Mouse (Mus musculus) testis, adult 2 months (tissue): Measurements from ENCODE around the gene Tdrd9. TPM values are rescaled to one million over a fixed set of nuclear protein-coding genes. Genes with fewer than 3 reads are reported as not detected.

Source experiments
- H3K27ac ChIP-seq: fragments of 200-500 bp; 2 replicates; pipeline ENCODE4 v1.5.1; 2012; ENCODE audit warnings: low read depth, low read length; ENCODE audit not compliant: control insufficient read depth, insufficient read depth
- H3K27me3 ChIP-seq: fragments of 200-500 bp; 2 replicates; pipeline ENCODE4 v1.6.1; 2012; ENCODE audit warnings: mild to moderate bottlenecking, low read length, moderate library complexity; ENCODE audit not compliant: control insufficient read depth, insufficient read depth
- H3K36me3 ChIP-seq: fragments of 200-500 bp; 2 replicates; pipeline ENCODE4 v1.6.1; 2012; ENCODE audit warnings: mild to moderate bottlenecking, low read length; ENCODE audit not compliant: control insufficient read depth, insufficient read depth
- H3K4me1 ChIP-seq: fragments of 200-500 bp; 2 replicates; pipeline ENCODE4 v1.6.1; 2012; ENCODE audit warnings: low read length; ENCODE audit not compliant: control insufficient read depth, insufficient read depth
- H3K4me3 ChIP-seq: fragments of 200-500 bp; 2 replicates; pipeline ENCODE4 v1.5.1; 2012; ENCODE audit warnings: low read depth, mild to moderate bottlenecking, low read length, moderate library complexity, mixed read lengths; ENCODE audit not compliant: control insufficient read depth
- CTCF ChIP-seq: fragments of 200-500 bp; IDR thresholded peaks from 2 replicates; pipeline ENCODE4 v1.5.1; 2012; ENCODE audit warnings: low read depth, mild to moderate bottlenecking, inconsistent platforms, low read length, moderate library complexity; ENCODE audit not compliant: control insufficient read depth, insufficient read depth, insufficient replicate concordance
- POLR2A ChIP-seq: fragments of 200-500 bp; IDR thresholded peaks from 2 replicates; pipeline ENCODE4 v1.6.1; 2012; ENCODE audit warnings: low read depth, mild to moderate bottlenecking, inconsistent platforms, low read length, moderate library complexity; ENCODE audit not compliant: control insufficient read depth
- polyA plus RNA-seq: library from polyadenylated mRNA; depleted of rRNA; stranded (reverse); fragments of >200 nt; gene quantifications from 2 replicates; pipeline ENCODE4 v1.2.3, GENCODE M21; 2012

Gene Tdrd9
- polyA plus RNA-seq, 1 experiment, result 54.7 TPM

DNA sequence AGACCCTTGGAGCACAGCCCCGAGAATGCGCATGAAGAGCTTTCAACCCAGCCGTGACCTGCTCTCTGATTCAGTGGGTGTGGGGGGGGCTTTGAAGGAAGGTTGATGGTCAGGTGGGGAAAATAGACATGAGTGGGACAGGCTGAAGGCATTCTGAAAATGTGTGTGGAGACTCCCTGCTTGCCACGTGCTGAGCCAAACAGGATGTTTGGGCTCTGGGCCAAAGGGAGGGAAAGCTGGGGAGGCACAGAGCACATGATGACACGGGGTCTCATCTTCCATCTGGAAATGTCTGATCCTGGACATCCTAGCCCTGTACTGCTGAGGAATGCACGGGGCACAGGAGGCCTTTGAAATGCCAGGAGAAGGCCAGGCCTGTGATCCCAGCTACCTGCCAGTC is 115.4 kb downstream of the Tdrd9 start:
- no peak overlapping the region for H3K27ac ChIP-seq
- no peak overlapping the region for H3K4me3 ChIP-seq
- no peaks in the 10 kb centered on the region for H3K27me3 ChIP-seq
- H3K4me1 ChIP-seq, result no peaks in the 10 kb centered on the region
- TF ChIP-seq POLR2A (no peak), CTCF (no peak)
- H3K36me3 ChIP-seq, result no peaks in the 10 kb centered on the region

DNA sequence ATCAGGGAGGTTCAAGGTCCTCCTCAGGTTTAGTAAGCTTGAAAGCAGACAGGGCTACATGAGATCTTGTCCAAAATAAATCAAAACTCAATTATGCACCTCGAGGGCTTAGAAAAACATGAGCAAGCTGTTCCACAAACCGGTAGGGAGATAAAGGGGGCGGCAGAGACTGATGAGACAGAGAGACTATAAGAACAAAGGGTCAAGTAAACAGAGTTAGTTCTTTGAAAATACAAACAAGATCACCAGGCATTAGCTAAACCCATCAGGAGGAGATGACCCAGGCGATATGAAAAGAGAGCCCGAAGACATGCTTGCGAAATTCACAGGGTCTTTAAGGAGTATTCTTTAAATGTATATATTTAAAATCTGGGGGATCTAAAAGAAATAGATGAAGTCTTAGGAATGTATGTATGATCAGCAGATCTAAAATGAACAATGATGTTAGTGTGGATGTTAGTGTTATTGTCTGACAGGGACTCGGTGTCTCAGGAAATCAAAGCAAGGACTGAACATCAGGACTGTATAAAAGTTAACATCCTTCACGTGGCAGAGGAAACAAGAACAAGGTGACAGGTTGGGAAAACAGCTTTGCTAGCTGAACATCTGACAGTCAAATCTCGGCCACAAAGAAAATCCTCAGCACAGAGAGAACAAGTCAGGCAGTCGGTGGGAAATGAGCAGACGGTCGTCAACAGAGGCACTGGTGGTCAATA is 117.4 kb downstream of the Tdrd9 start:
- no peaks in the 10 kb centered on the region for H3K36me3 ChIP-seq
- H3K27ac ChIP-seq, result no peak overlapping the region
- no peak overlapping the region for H3K4me3 ChIP-seq
- no peaks in the 10 kb centered on the region for H3K27me3 ChIP-seq
- TF ChIP-seq POLR2A (no peak), CTCF (no peak)
- no peaks in the 10 kb centered on the region for H3K4me1 ChIP-seq

DNA sequence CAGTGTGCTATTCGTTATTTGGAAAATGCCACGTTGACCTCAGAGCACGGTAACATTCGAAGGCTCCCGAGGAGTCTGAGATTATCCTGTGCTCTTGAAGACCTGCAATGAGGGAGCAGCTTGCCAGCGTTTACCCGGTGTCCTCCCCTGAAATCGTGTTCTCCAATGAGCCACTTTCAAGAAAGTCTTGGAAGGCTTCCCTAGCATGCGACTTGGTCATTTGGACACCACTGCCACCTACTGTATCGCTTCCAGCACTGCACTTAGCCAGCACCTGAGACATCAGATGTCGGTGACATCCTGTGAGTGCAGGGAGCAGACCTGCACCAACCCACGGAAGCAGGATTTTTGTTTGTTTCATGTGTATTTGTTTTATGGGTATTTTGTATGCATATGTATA is 119.7 kb downstream of the Tdrd9 start:
- Histone ChIP-seq H3K4me1 (no peaks in the 10 kb centered on the region; the same call in 1 of the 2 replicates), H3K36me3 (no peaks in the 10 kb centered on the region), H3K4me3 (no peak overlapping the region), H3K27ac (no peak overlapping the region), H3K27me3 (no peaks in the 10 kb centered on the region)
- TF ChIP-seq POLR2A (no peak), CTCF (peak; percentile 72; the same call in 1 of the 2 replicates)

GRCm38 (mm10) chr12:112094261-112094880 is 123.0 kb downstream of the Tdrd9 start:
- H3K4me1 ChIP-seq, result no peaks in the 10 kb centered on the region; the same call in 1 of the 2 replicates
- H3K27me3 ChIP-seq, result no peaks in the 10 kb centered on the region
- no peaks in the 10 kb centered on the region for H3K36me3 ChIP-seq
- TF ChIP-seq CTCF (no peak), POLR2A (no peak)
- no peak overlapping the region for H3K4me3 ChIP-seq
- no peak overlapping the region for H3K27ac ChIP-seq

- TF ChIP-seq POLR2A, result no peak
- no peak for TF ChIP-seq CTCF
- Histone ChIP-seq H3K4me1 (no peaks in the 10 kb centered on the region; the same call in 1 of the 2 replicates), H3K27ac (no peak overlapping the region), H3K4me3 (no peak overlapping the region), H3K36me3 (no peaks in the 10 kb centered on the region), H3K27me3 (no peaks in the 10 kb centered on the region)
Measured at GRCm38 (mm10) chr12:112096051-112096732, 124.8 kb downstream of the Tdrd9 start.

GRCm38 (mm10) chr12:112096733-112097117 is 125.4 kb downstream of the Tdrd9 start:
- TF ChIP-seq CTCF, result no peak
- no peak for TF ChIP-seq POLR2A
- Histone ChIP-seq H3K4me1 (no peaks in the 10 kb centered on the region; the same call in 1 of the 2 replicates), H3K36me3 (no peaks in the 10 kb centered on the region), H3K27ac (no peak overlapping the region), H3K27me3 (no peaks in the 10 kb centered on the region), H3K4me3 (no peak overlapping the region)

DNA sequence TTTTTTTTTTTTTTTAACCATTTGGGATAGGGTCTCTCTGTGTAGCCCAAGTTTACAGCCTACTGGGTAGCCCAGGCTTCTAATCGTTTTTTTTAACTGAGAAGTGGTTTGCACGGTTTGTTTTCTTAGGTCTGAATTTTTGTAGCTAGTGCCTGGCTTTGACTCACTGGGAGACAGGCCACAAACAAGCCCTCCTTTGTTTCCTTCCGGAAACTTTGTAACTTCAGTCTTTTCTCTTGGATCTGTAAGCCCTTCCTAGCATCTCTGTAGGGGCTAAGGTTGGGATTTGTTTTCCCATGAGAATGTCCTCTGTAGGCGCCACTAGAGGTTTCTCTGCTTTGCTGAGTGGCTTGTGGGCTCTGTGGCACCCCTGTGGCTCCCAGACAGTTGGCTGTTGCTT is 128.7 kb downstream of the Tdrd9 start:
- TF ChIP-seq POLR2A (no peak), CTCF (no peak)
- Histone ChIP-seq H3K36me3 (no peaks in the 10 kb centered on the region), H3K4me1 (no peaks in the 10 kb centered on the region; the same call in 1 of the 2 replicates), H3K27ac (no peak overlapping the region), H3K4me3 (no peak overlapping the region), H3K27me3 (no peaks in the 10 kb centered on the region)
